Mouse (Mus musculus) intestine, postnatal 0 days (tissue): Measurements from ENCODE around the gene Dock10. TPM values are rescaled to one million over a fixed set of nuclear protein-coding genes. Genes with fewer than 3 reads are reported as not detected.

Source experiments
- ATAC-seq: fragments of 200-750 bp; cut with Nextera tagmentation; 2 replicates; pipeline ENCODE4 v1.8.0; 2017; ENCODE audit warnings: mild to moderate bottlenecking, moderate TSS enrichment, moderate library complexity
- H3K27ac ChIP-seq: fragments of 300-500 bp; sonication (generic); 2 replicates; pipeline ENCODE4 v1.5.1; 2014; ENCODE audit warnings: mild to moderate bottlenecking, low read depth, low read length, moderate library complexity
- H3K27me3 ChIP-seq: fragments of 300-500 bp; sonication (generic); replicated peaks from 2 replicates; pipeline ENCODE4 v1.6.1; 2014; ENCODE audit warnings: low read length, mixed read lengths; ENCODE audit not compliant: control insufficient read depth, insufficient read depth
- H3K36me3 ChIP-seq: fragments of 300-500 bp; sonication (generic); 2 replicates; pipeline ENCODE4 v1.6.1; 2014; ENCODE audit warnings: mild to moderate bottlenecking, moderate library complexity; ENCODE audit not compliant: control insufficient read depth, insufficient read depth
- H3K4me1 ChIP-seq: fragments of 300-500 bp; sonication (generic); replicated peaks from 2 replicates; pipeline ENCODE4 v1.6.1; 2014; ENCODE audit warnings: antibody characterized with exemption, low read length, mixed read lengths; ENCODE audit not compliant: control insufficient read depth, insufficient read depth
- H3K4me2 ChIP-seq: fragments of 300-500 bp; sonication (generic); replicated peaks from 2 replicates; pipeline ENCODE4 v1.6.1; 2014; ENCODE audit warnings: low read depth, mild to moderate bottlenecking, moderate library complexity
- H3K4me3 ChIP-seq: fragments of 300-500 bp; sonication (generic); 2 replicates; pipeline ENCODE4 v1.5.1; 2014; ENCODE audit warnings: low read depth, low read length
- H3K9ac ChIP-seq: fragments of 300-500 bp; sonication (generic); 2 replicates; pipeline ENCODE4 v1.6.1; 2014; ENCODE audit warnings: mild to moderate bottlenecking, low read depth, low read length
- H3K9me3 ChIP-seq: fragments of 300-500 bp; sonication (generic); 2 replicates; pipeline ENCODE4 v1.6.1; 2016; ENCODE audit warnings: mixed run types; ENCODE audit not compliant: control insufficient read depth
- CTCF ChIP-seq: sonication (generic); IDR thresholded peaks from 2 replicates; pipeline ENCODE4 v1.5.1; 2016; ENCODE audit warnings: low read depth, mild to moderate bottlenecking, control low read depth, antibody characterized with exemption, moderate library complexity
- WGBS: fragments of 180-500 bp; shearing (Covaris S2); extraction: QIAGEN DNeasy Blood & Tissue Kit; methylation state at CpG from one replicate; pipeline ENCODE4 v1.1.7; 2014; 5-methylcytosine and 5-hydroxymethylcytosine counted together
- polyA plus RNA-seq: library from polyadenylated mRNA; unstranded; fragments of >200 nt; fragmentation: Nextera tagmentation; extraction: Ambion mirVana; gene quantifications from 2 replicates; pipeline ENCODE4 v1.2.1, GENCODE M21; 2015

Dock10 gene
- polyA plus RNA-seq, 1 experiment from 2014 or later = 2.1 TPM

GRCm38 (mm10) chr1:80703279-80703678, 55.0 kb downstream of the Dock10 start:
- Histone ChIP-seq H3K4me3 (no peak overlapping the region), H3K9me3 (no peaks in the 10 kb centered on the region), H3K36me3 (no peaks in the 10 kb centered on the region), H3K4me2 (no peak overlapping the region), H3K27ac (no peak overlapping the region), H3K4me1 (no peaks in the 10 kb centered on the region), H3K9ac (no peak overlapping the region), H3K27me3 (no peaks in the 10 kb centered on the region)
- TF ChIP-seq CTCF = no peak
- 95% methylated on average over 1 of the region's 1 CpGs for WGBS
- ATAC-seq = no peak

- 7% methylated on average over 1 of the region's 1 CpGs for WGBS
- Histone ChIP-seq H3K4me3 (no peak overlapping the region), H3K27ac (no peak overlapping the region), H3K9me3 (no peaks in the 10 kb centered on the region), H3K9ac (no peak overlapping the region), H3K4me1 (no peaks in the 10 kb centered on the region), H3K27me3 (no peaks in the 10 kb centered on the region), H3K4me2 (no peak overlapping the region), H3K36me3 (no peaks in the 10 kb centered on the region)
- peak; percentile 47; the same call in 1 of the 2 replicates for ATAC-seq
- no peak for TF ChIP-seq CTCF
Measured at GRCm38 (mm10) chr1:80676004-80676673, 82.2 kb downstream of the Dock10 start.

GRCm38 (mm10) chr1:80671730-80672129, 86.6 kb downstream of the Dock10 start:
- Histone ChIP-seq H3K27me3 (no peaks in the 10 kb centered on the region), H3K4me3 (no peak overlapping the region), H3K9ac (no peak overlapping the region), H3K4me2 (no peak overlapping the region), H3K9me3 (no peaks in the 10 kb centered on the region), H3K4me1 (no peaks in the 10 kb centered on the region), H3K36me3 (no peaks in the 10 kb centered on the region), H3K27ac (no peak overlapping the region)
- no peak for TF ChIP-seq CTCF
- no peak for ATAC-seq
- WGBS = 89% methylated on average over 3 of the region's 3 CpGs

GRCm38 (mm10) chr1:80671056-80671455, 87.3 kb downstream of the Dock10 start:
- Histone ChIP-seq H3K36me3 (no peaks in the 10 kb centered on the region), H3K4me2 (no peak overlapping the region), H3K9ac (no peak overlapping the region), H3K27me3 (no peaks in the 10 kb centered on the region), H3K9me3 (no peaks in the 10 kb centered on the region), H3K4me1 (no peaks in the 10 kb centered on the region), H3K27ac (no peak overlapping the region), H3K4me3 (no peak overlapping the region)
- 73% methylated on average over 5 of the region's 5 CpGs for WGBS
- no peak for ATAC-seq
- TF ChIP-seq CTCF = no peak

- no peak overlapping the region for H3K4me3 ChIP-seq
- H3K4me2 ChIP-seq = no peak overlapping the region
- no peak for ATAC-seq
- no peak for TF ChIP-seq CTCF
- no peaks in the 10 kb centered on the region for H3K27me3 ChIP-seq
- H3K9ac ChIP-seq = no peak overlapping the region
- WGBS = 75% methylated on average over 7 of the region's 7 CpGs
- no peaks in the 10 kb centered on the region for H3K9me3 ChIP-seq
- no peaks in the 10 kb centered on the region for H3K36me3 ChIP-seq
- no peaks in the 10 kb centered on the region for H3K4me1 ChIP-seq
- H3K27ac ChIP-seq = no peak overlapping the region
Measured at GRCm38 (mm10) chr1:80670387-80670786, 87.9 kb downstream of the Dock10 start.

GRCm38 (mm10) chr1:80665761-80666160, 92.6 kb downstream of the Dock10 start:
- Histone ChIP-seq H3K9ac (no peak overlapping the region), H3K27ac (no peak overlapping the region), H3K27me3 (no peaks in the 10 kb centered on the region), H3K4me2 (no peak overlapping the region), H3K9me3 (no peaks in the 10 kb centered on the region), H3K4me1 (no peaks in the 10 kb centered on the region), H3K36me3 (no peaks in the 10 kb centered on the region), H3K4me3 (no peak overlapping the region)
- TF ChIP-seq CTCF = no peak
- ATAC-seq = no peak

DNA sequence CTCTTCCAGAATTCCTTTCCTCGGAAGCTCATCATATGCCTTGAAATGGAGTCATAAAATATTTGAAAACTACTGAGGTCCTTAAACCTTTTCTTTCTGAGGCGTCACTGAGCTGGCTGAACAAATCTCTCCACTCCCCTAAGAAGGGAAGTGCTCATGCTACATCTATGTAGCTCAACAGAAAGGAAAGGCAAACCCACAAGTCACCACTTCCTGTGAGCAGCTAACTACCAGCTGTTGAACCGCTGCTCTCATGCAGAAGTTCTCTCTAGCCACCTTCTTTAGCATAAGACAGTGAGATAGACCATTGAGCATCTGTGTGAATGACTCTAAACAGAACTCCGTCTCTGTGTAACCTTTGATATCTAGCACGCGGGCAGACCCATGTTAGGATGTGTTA, 93.2 kb downstream of the Dock10 start:
- Histone ChIP-seq H3K9ac (no peak overlapping the region), H3K9me3 (no peaks in the 10 kb centered on the region), H3K36me3 (no peaks in the 10 kb centered on the region), H3K4me3 (no peak overlapping the region), H3K4me1 (no peaks in the 10 kb centered on the region), H3K27ac (no peak overlapping the region), H3K27me3 (no peaks in the 10 kb centered on the region), H3K4me2 (no peak overlapping the region)
- WGBS = 91% methylated on average over 6 of the region's 6 CpGs
- ATAC-seq = no peak
- no peak for TF ChIP-seq CTCF
